Mouse (Mus musculus) kidney, embryonic 16.5 days (tissue): Measurements from ENCODE around the gene Socs3. TPM values are rescaled to one million over a fixed set of nuclear protein-coding genes. Genes with fewer than 3 reads are reported as not detected.

ENCODE experiments used
- ATAC-seq: fragments of 200-750 bp; cut with Nextera tagmentation; 2 replicates; pipeline ENCODE4 v1.8.0; 2017; ENCODE audit warnings: moderate TSS enrichment; ENCODE audit not compliant: low FRiP score, low TSS enrichment
- H3K27ac ChIP-seq: fragments of 300-500 bp; sonication (generic); 2 replicates; pipeline ENCODE4 v1.5.1; 2014; ENCODE audit warnings: low read length
- H3K27me3 ChIP-seq: fragments of 300-500 bp; sonication (generic); 2 replicates; pipeline ENCODE4 v1.6.1; 2014; ENCODE audit warnings: low read length, control low read depth, mixed read lengths; ENCODE audit not compliant: insufficient read depth
- H3K36me3 ChIP-seq: fragments of 300-500 bp; sonication (generic); 2 replicates; pipeline ENCODE4 v1.6.1; 2014; ENCODE audit warnings: low read length, control low read depth, mixed read lengths; ENCODE audit not compliant: insufficient read depth
- H3K4me1 ChIP-seq: fragments of 300-500 bp; sonication (generic); 2 replicates; pipeline ENCODE4 v1.6.1; 2014; ENCODE audit warnings: low read length, control low read depth, mixed read lengths; ENCODE audit not compliant: insufficient read depth
- H3K4me2 ChIP-seq: fragments of 300-500 bp; sonication (generic); replicated peaks from 2 replicates; pipeline ENCODE4 v1.6.1; 2014; ENCODE audit warnings: low read depth, low read length
- H3K4me3 ChIP-seq: fragments of 300-500 bp; sonication (generic); 2 replicates; pipeline ENCODE4 v1.5.1; 2014; ENCODE audit warnings: mild to moderate bottlenecking, low read length
- H3K9ac ChIP-seq: fragments of 300-500 bp; sonication (generic); replicated peaks from 2 replicates; pipeline ENCODE4 v1.6.1; 2014; ENCODE audit warnings: low read length
- H3K9me3 ChIP-seq: fragments of 300-500 bp; sonication (generic); 2 replicates; pipeline ENCODE4 v1.6.1; 2016; ENCODE audit warnings: low read length, control low read depth
- WGBS: fragments of 180-500 bp; shearing (Covaris S2); extraction: QIAGEN DNeasy Blood & Tissue Kit; methylation state at CpG from one replicate; pipeline ENCODE4 v1.1.7; 2014; 5-methylcytosine and 5-hydroxymethylcytosine counted together
- polyA plus RNA-seq: library from polyadenylated mRNA; unstranded; fragments of >200 nt; fragmentation: Nextera tagmentation; extraction: Ambion mirVana; gene quantifications from 2 replicates; pipeline ENCODE4 v1.2.1, GENCODE M21; 2015

Gene Socs3
- polyA plus RNA-seq, 1 experiment from 2014 or later = 15.9 TPM

- no peak for ATAC-seq
- no peak overlapping the region for H3K4me2 ChIP-seq
- WGBS = 52% methylated on average over 14 of the region's 14 CpGs
- no peaks in the 10 kb centered on the region for H3K9me3 ChIP-seq
- no peaks in the 10 kb centered on the region for H3K36me3 ChIP-seq
- no peaks in the 10 kb centered on the region for H3K27me3 ChIP-seq
- no peak overlapping the region for H3K4me3 ChIP-seq
- H3K27ac ChIP-seq = peak overlapping the region; percentile 88; the same call in 1 of the 2 replicates
- H3K4me1 ChIP-seq = peaks cover 44% of the 10 kb centered on the region
- no peak overlapping the region for H3K9ac ChIP-seq
Observed at GRCm38 (mm10) chr11:117974327-117975125, 4.7 kb upstream of the Socs3 start.

- Histone ChIP-seq H3K27me3 (no peaks in the 10 kb centered on the region), H3K4me2 (no peak overlapping the region), H3K27ac (no peak overlapping the region), H3K4me3 (no peak overlapping the region), H3K4me1 (peaks cover 46% of the 10 kb centered on the region), H3K9ac (no peak overlapping the region), H3K9me3 (no peaks in the 10 kb centered on the region), H3K36me3 (no peaks in the 10 kb centered on the region)
- WGBS = 38% methylated on average over 5 of the region's 5 CpGs
- ATAC-seq = no peak
Observed at GRCm38 (mm10) chr11:117973569-117973968, 3.7 kb upstream of the Socs3 start.

DNA sequence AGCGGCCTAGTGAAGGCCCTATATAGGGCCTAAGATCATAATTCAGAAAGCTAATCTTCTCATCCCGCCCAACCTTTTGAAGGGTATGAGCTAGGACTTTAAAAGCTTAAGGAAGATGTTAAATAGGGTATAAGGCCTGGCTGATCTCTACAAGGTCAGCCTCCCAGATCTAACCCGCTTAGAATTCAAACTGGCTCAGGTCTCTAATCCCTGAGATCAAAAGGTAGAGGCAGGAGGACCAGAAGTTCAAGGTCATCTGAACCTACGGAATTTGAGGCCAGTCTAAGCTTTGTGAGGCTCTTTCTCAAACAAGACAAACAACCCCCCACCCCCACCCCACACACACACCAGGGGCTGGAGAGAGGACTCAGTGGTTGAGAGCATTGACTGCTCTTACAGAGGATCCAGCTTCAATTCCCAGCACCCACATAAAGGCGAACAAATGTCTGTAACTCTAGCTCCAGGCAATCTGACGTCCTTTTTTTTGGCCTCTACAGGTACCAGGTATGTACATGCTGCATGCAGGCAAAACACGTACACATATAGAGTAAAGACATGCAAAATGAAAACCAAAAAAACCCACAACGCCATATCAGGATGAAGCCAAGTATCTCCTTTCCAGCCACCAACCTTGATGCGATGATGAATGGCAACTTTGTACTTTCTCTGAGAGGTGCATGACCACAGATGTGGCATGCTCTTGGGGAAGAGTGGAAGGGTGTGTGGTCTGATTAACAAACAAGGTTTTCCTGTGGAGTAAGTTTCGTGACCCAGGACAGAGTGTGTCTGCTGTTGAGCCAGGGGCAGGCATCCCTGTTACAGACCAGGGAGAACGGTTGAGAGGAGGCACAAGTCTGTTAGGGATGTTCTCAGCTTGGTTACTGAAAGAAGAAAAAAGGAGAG lies 3.1 kb upstream of the Socs3 start:
- Histone ChIP-seq H3K27me3 (no peaks in the 10 kb centered on the region), H3K9me3 (no peaks in the 10 kb centered on the region), H3K4me2 (no peak overlapping the region), H3K4me1 (peaks cover 48% of the 10 kb centered on the region), H3K9ac (no peak overlapping the region), H3K4me3 (no peak overlapping the region), H3K36me3 (no peaks in the 10 kb centered on the region), H3K27ac (no peak overlapping the region)
- no peak for ATAC-seq
- WGBS = 77% methylated on average over 11 of the region's 11 CpGs

GRCm38 (mm10) chr11:117971646-117972242 lies 1.9 kb upstream of the Socs3 start:
- 47% methylated on average over 2 of the region's 2 CpGs for whole genome bisulfite sequencing
- H3K36me3 ChIP-seq = 0 out of 2 replicates have a peak, but pooled peaks cover 2% of the 10 kb centered on the region
- H3K27ac ChIP-seq = no peak overlapping the region
- no peak overlapping the region for H3K4me3 ChIP-seq
- H3K9me3 ChIP-seq = no peaks in the 10 kb centered on the region
- H3K4me1 ChIP-seq = peaks cover 59% of the 10 kb centered on the region
- no peak overlapping the region for H3K9ac ChIP-seq
- peaks cover 6% of the 10 kb centered on the region; the same call in 1 of the 2 replicates for H3K27me3 ChIP-seq
- no peak for ATAC-seq
- H3K4me2 ChIP-seq = no peak overlapping the region

DNA sequence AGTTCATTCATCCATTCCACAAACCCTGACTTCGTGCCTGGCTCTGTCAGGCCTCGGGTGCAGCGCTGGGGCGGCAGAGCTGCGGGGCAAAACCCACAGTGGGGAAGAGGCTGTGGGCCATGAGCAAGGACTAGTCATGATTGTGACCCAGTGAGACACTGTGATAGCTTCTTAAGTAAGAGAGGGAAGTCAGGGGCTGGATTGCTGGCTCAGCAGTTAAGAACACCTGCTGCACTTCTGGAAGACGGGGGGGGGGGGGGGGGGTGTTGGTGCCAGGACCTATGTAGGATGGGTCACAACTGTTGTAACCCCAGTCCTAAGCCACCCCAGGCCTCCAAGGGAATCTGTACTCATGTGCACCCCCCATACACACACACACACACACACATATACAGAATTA lies 1.3 kb upstream of the Socs3 start:
- Histone ChIP-seq H3K4me2 (no peak overlapping the region), H3K4me3 (no peak overlapping the region)
- 59% methylated on average over 5 of the region's 6 CpGs for WGBS

GRCm38 (mm10) chr11:117969100-117969944 lies 525 bp downstream of the Socs3 start:
- Histone ChIP-seq H3K4me3 (peak overlapping the region; percentile 76), H3K9ac (peak overlapping the region; percentile 91), H3K4me2 (peak overlapping the region; percentile 85), H3K27me3 (peaks cover 7% of the 10 kb centered on the region; the same call in 1 of the 2 replicates), H3K4me1 (peaks cover 59% of the 10 kb centered on the region), H3K27ac (peak overlapping the region; percentile 96), H3K36me3 (peaks cover 5% of the 10 kb centered on the region; the same call in 1 of the 2 replicates), H3K9me3 (no peaks in the 10 kb centered on the region)
- peak; percentile 94 for ATAC-seq
- WGBS = 0% methylated on average over 59 of the region's 65 CpGs

More for the DNA sequence above, 1.3 kb upstream of the Socs3 start:
- H3K9ac ChIP-seq = no peak overlapping the region
- peaks cover 59% of the 10 kb centered on the region for H3K4me1 ChIP-seq
- no peaks in the 10 kb centered on the region for H3K9me3 ChIP-seq
- H3K36me3 ChIP-seq = peaks cover 5% of the 10 kb centered on the region; the same call in 1 of the 2 replicates
- no peak overlapping the region for H3K27ac ChIP-seq
- ATAC-seq = no peak
- H3K27me3 ChIP-seq = peaks cover 7% of the 10 kb centered on the region; the same call in 1 of the 2 replicates

DNA sequence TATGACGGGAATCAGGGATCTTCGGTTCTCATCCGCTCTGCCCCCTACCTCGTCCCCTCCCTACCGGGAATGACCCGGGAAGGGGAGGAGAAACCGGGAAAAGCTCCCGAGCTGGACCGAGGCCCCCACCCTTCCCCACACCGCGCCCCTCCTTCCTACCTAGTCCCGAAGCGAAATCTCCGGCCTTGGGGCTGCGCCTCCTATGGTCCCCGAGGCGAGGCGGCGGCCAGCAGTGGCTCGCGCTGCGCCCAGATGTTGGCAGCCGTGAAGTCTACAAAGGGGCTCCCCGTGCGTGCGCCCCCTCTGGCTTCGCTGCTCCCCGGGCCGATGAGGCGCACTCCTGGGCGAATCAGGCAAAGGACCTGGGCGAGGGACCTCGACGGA lies 1.1 kb downstream of the Socs3 start:
- WGBS = 0% methylated on average over 31 of the region's 34 CpGs
- Histone ChIP-seq H3K36me3 (peaks cover 5% of the 10 kb centered on the region; the same call in 1 of the 2 replicates), H3K27me3 (peaks cover 7% of the 10 kb centered on the region; the same call in 1 of the 2 replicates), H3K4me3 (peak overlapping the region; percentile 76), H3K9me3 (no peaks in the 10 kb centered on the region), H3K4me2 (peak overlapping the region; percentile 85), H3K9ac (peak overlapping the region; percentile 91), H3K4me1 (peaks cover 60% of the 10 kb centered on the region), H3K27ac (peak overlapping the region; percentile 96)
- ATAC-seq = no peak; the same call in 1 of the 2 replicates

- peak overlapping the region; percentile 91 for H3K9ac ChIP-seq
- under 1% methylated on average over 59 of the region's 64 CpGs for WGBS
- H3K4me2 ChIP-seq = peak overlapping the region; percentile 85
- ATAC-seq = peak; percentile 14
- H3K4me3 ChIP-seq = peak overlapping the region; percentile 76
- peaks cover 61% of the 10 kb centered on the region for H3K4me1 ChIP-seq
- H3K27ac ChIP-seq = peak overlapping the region; percentile 96
- H3K9me3 ChIP-seq = no peaks in the 10 kb centered on the region
- H3K36me3 ChIP-seq = peaks cover 5% of the 10 kb centered on the region; the same call in 1 of the 2 replicates
- peaks cover 7% of the 10 kb centered on the region; the same call in 1 of the 2 replicates for H3K27me3 ChIP-seq
Observed at GRCm38 (mm10) chr11:117968016-117968671, 1.7 kb downstream of the Socs3 start.
